Mouse (Mus musculus): Measurements from ENCODE around the gene Tmem119. TPM values are rescaled to one million over a fixed set of nuclear protein-coding genes. Genes with fewer than 3 reads are reported as not detected.

Tmem119 gene
- polyA plus RNA-seq, 1 experiment from 2014 or later, result 4.5 TPM

DNA sequence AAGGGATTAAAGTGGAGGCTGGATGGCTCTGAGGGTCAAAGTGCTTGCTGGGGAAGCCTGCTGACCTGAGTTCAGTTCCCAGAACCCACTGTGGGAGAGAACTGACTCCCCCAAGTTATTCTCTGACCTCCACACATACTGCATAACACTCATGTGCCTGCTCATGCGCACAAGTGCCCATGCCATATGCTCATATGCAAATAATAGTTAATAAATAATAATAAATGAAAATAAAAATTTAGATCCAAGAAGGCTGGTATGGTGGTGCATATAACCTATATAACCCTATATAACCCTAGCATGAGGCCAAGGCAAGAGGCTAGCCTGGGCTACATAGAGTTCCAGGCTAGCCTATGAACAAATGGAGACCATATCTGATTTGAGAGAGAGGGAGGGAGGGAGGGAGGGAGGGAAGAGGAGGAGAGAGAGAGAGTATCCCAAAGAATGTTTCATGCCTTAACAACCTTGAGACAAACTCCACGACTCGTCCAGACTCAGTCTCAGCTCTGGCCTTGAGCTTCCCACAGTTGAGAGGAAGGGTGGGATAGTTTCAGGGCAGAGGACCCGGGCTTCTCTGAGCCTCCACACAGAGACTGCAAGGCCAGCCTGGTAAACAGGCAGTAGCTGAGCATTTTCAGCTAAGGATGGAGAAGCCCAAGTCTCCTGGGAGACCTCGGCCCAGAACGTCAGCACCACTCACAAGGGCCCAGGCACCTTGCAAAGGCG is 29.4 kb upstream of the Tmem119 start:
- Histone ChIP-seq H3K36me3 (ENCODE audit: control insufficient read depth, insufficient read depth) (no peaks in the 10 kb centered on the region), H3K27me3 (ENCODE audit: control insufficient read depth, insufficient read depth, low read depth, low read length) (no peaks in the 10 kb centered on the region), H3K4me3 (ENCODE audit: low read depth, low read length) (peak overlapping the region; percentile 39), H3K9me3 (replicated peaks; ENCODE audit: control insufficient read depth, low read length) (no peaks in the 10 kb centered on the region), H3K4me2 (ENCODE audit: low read depth, low read length) (peak overlapping the region; percentile 19), H3K4me1 (ENCODE audit: control insufficient read depth, low read depth, low read length) (peaks cover 13% of the 10 kb centered on the region), H3K9ac (ENCODE audit: low read depth, low read length) (peak overlapping the region; percentile 35; the same call in 1 of the 2 replicates), H3K27ac (ENCODE audit: low read length) (peak overlapping the region; percentile 36)
- 31% methylated on average over 7 of the region's 7 CpGs for WGBS (ENCODE audit: insufficient replicate concordance)
- ATAC-seq (ENCODE audit: low read depth), result no peak

DNA sequence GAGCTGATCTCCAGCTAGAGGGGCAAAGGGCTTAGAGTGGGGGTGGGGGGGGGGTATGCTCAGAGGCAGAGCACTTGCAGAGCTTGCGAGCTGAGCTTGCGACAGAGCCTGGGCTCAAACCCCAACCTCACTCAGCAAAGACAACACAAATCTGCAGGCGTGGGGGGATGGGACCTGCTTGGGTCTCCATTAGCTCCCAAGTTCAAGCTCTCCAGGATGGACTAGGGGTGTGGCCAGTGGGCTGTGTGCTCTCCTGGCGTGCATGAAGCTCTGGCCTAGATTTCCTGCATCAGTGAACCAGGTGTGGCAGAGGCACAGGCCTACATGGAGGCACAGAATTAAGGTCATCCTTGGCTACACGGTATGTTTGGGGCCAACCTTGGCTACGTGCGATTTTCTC is 28.2 kb upstream of the Tmem119 start:
- peak overlapping the region; percentile 39 for H3K27ac ChIP-seq (ENCODE audit: low read length)
- WGBS (ENCODE audit: insufficient replicate concordance), result 49% methylated on average over 7 of the region's 7 CpGs

DNA sequence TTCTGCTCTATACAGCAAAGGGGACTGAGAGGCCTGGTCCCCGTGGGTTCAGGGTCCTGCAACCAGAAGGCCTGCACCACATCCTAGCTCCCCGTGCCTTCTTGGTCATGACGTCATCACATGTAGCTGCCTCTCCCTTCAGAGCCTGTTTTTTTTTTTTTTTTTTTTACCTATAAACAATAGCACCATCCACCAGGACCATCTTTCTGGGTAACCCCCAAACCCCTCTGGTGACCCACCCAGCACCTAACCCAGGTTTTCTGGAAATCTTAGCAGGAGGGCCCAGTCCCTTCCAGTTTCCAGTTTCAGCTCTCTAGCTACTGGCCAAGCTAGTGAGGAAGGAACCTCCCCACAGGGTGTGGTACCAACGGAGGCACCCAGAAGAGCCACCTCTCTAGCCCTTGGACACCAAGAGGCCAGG is 27.7 kb upstream of the Tmem119 start:
- WGBS (ENCODE audit: insufficient replicate concordance), result 32% methylated on average over 4 of the region's 4 CpGs
- Histone ChIP-seq H3K4me2 (ENCODE audit: low read depth, low read length) (0 out of 2 replicates have a peak overlapping the region, but pooled peaks have one; percentile 7), H3K27me3 (ENCODE audit: control insufficient read depth, insufficient read depth, low read depth, low read length) (no peaks in the 10 kb centered on the region), H3K4me3 (ENCODE audit: low read depth, low read length) (no peak overlapping the region), H3K9ac (ENCODE audit: low read depth, low read length) (no peak overlapping the region), H3K9me3 (replicated peaks; ENCODE audit: control insufficient read depth, low read length) (no peaks in the 10 kb centered on the region), H3K4me1 (ENCODE audit: control insufficient read depth, low read depth, low read length) (peaks cover 13% of the 10 kb centered on the region), H3K27ac (ENCODE audit: low read length) (peak overlapping the region; percentile 39), H3K36me3 (ENCODE audit: control insufficient read depth, insufficient read depth) (no peaks in the 10 kb centered on the region)
- no peak for ATAC-seq (ENCODE audit: low read depth)

More for the DNA sequence above, 28.2 kb upstream of the Tmem119 start:
- peaks cover 13% of the 10 kb centered on the region for H3K4me1 ChIP-seq (ENCODE audit: control insufficient read depth, low read depth, low read length)
- H3K9ac ChIP-seq (ENCODE audit: low read depth, low read length), result no peak overlapping the region
- H3K36me3 ChIP-seq (ENCODE audit: control insufficient read depth, insufficient read depth), result no peaks in the 10 kb centered on the region
- no peaks in the 10 kb centered on the region for H3K9me3 ChIP-seq (replicated peaks; ENCODE audit: control insufficient read depth, low read length)
- ATAC-seq (ENCODE audit: low read depth), result 0 out of 2 replicates have a peak, but pooled peaks have one; percentile 8
- no peak overlapping the region for H3K4me3 ChIP-seq (ENCODE audit: low read depth, low read length)
- 0 out of 2 replicates have a peak overlapping the region, but pooled peaks have one; percentile 7 for H3K4me2 ChIP-seq (ENCODE audit: low read depth, low read length)
- H3K27me3 ChIP-seq (ENCODE audit: control insufficient read depth, insufficient read depth, low read depth, low read length), result no peaks in the 10 kb centered on the region

DNA sequence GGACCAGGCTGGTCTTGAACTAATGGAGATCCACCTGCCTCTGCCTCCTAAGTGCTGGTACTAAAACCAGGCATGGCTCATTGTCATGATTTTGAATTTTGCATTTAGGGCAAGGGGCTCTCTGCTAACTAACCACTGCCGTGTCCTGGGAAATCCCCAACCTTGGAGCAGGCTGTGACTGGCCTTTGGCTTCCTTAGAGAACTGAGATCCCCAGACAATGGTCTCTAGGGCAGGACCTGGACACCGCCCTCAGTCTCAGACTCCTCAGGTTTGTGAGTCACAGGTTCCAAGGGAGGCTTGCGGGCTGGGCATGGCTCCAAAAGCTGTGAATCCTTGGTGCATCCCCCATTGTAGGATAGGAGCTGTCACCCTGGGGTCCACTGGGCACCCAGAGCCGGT is 26.3 kb upstream of the Tmem119 start:
- ATAC-seq (ENCODE audit: low read depth), result no peak
- 74% methylated on average over 4 of the region's 4 CpGs for WGBS (ENCODE audit: insufficient replicate concordance)
- Histone ChIP-seq H3K4me2 (ENCODE audit: low read depth, low read length) (no peak overlapping the region), H3K27me3 (ENCODE audit: control insufficient read depth, insufficient read depth, low read depth, low read length) (no peaks in the 10 kb centered on the region), H3K4me1 (ENCODE audit: control insufficient read depth, low read depth, low read length) (peaks cover 13% of the 10 kb centered on the region), H3K27ac (ENCODE audit: low read length) (no peak overlapping the region), H3K9me3 (replicated peaks; ENCODE audit: control insufficient read depth, low read length) (no peaks in the 10 kb centered on the region), H3K4me3 (ENCODE audit: low read depth, low read length) (no peak overlapping the region), H3K36me3 (ENCODE audit: control insufficient read depth, insufficient read depth) (no peaks in the 10 kb centered on the region), H3K9ac (ENCODE audit: low read depth, low read length) (no peak overlapping the region)

DNA sequence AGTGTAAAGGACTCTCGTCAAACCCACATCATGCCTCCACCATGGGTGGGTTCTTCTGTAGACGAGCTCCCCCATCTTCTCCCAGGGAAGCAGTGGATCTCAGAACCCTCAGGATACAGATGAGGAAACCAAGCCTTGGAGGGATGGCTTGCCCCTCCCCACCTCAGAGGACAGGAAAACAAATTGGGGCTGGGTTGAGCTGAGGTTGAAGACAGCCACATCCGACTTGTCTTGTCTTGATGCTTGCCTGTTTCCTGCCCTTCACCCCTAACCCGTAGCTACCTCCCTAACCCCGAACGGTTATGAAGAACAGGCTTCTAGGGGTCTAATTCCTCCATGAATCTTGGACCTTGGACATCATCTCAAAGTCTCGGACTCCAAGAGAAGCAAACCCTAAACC is 25.2 kb upstream of the Tmem119 start:
- WGBS (ENCODE audit: insufficient replicate concordance), result 30% methylated on average over 7 of the region's 7 CpGs
- peaks cover 11% of the 10 kb centered on the region for H3K4me1 ChIP-seq (ENCODE audit: control insufficient read depth, low read depth, low read length)
- H3K9ac ChIP-seq (ENCODE audit: low read depth, low read length), result no peak overlapping the region
- H3K9me3 ChIP-seq (replicated peaks; ENCODE audit: control insufficient read depth, low read length), result no peaks in the 10 kb centered on the region
- H3K27ac ChIP-seq (ENCODE audit: low read length), result no peak overlapping the region
- no peak overlapping the region for H3K4me3 ChIP-seq (ENCODE audit: low read depth, low read length)
- no peak overlapping the region for H3K4me2 ChIP-seq (ENCODE audit: low read depth, low read length)
- no peaks in the 10 kb centered on the region for H3K27me3 ChIP-seq (ENCODE audit: control insufficient read depth, insufficient read depth, low read depth, low read length)
- H3K36me3 ChIP-seq (ENCODE audit: control insufficient read depth, insufficient read depth), result no peaks in the 10 kb centered on the region
- no peak for ATAC-seq (ENCODE audit: low read depth)

DNA sequence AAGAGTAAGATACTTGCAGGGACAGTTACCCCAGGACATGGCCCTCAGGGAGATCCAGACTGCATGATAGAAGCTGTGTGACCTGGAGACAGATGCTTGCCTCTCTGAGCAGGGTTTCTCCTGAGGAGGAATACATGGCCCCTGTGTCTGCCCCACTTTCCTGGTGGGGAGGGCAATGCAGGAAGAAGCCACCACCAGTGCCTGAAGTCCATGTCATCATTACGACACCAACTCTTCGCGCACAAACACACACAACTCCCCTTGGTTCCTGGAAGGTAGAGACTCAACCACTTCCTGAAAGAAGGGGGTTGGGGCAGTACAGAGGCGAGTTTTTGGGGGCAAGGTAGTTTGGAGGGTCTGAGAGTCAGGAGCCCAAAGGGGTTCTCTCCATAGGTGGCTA is 23.9 kb upstream of the Tmem119 start:
- Histone ChIP-seq H3K27me3 (ENCODE audit: control insufficient read depth, insufficient read depth, low read depth, low read length) (no peaks in the 10 kb centered on the region), H3K9ac (ENCODE audit: low read depth, low read length) (no peak overlapping the region), H3K36me3 (ENCODE audit: control insufficient read depth, insufficient read depth) (no peaks in the 10 kb centered on the region), H3K9me3 (replicated peaks; ENCODE audit: control insufficient read depth, low read length) (no peaks in the 10 kb centered on the region), H3K27ac (ENCODE audit: low read length) (no peak overlapping the region), H3K4me1 (ENCODE audit: control insufficient read depth, low read depth, low read length) (peaks cover 6% of the 10 kb centered on the region), H3K4me3 (ENCODE audit: low read depth, low read length) (no peak overlapping the region), H3K4me2 (ENCODE audit: low read depth, low read length) (no peak overlapping the region)
- WGBS (ENCODE audit: insufficient replicate concordance), result 41% methylated on average over 4 of the region's 4 CpGs
- ATAC-seq (ENCODE audit: low read depth), result no peak

DNA sequence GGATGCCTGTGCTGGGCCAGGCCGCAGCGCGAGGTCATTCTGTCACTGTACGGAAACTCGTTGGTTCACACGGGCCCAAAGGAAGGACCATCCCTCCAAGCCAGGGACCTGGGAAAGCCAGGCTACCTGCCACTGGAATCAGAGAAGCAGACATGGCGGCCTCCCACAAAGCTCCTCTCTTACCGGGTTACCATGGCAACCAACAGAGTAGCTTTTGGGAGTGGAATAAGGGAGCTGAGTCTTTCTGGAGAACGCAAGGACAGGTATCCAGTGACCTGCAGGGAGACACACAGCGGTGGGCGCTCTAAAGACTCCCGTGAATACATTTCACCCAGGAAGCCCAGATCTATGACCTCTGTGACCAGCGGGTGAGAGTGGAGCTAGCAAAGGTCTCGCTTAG is 18.3 kb upstream of the Tmem119 start:
- peaks cover 3% of the 10 kb centered on the region for H3K4me1 ChIP-seq (ENCODE audit: control insufficient read depth, low read depth, low read length)
- H3K9me3 ChIP-seq (replicated peaks; ENCODE audit: control insufficient read depth, low read length), result no peaks in the 10 kb centered on the region
- H3K27me3 ChIP-seq (ENCODE audit: control insufficient read depth, insufficient read depth, low read depth, low read length), result peaks cover 4% of the 10 kb centered on the region; the same call in 1 of the 2 replicates
- H3K27ac ChIP-seq (ENCODE audit: low read length), result no peak overlapping the region
- H3K36me3 ChIP-seq (ENCODE audit: control insufficient read depth, insufficient read depth), result no peaks in the 10 kb centered on the region
- no peak overlapping the region for H3K4me3 ChIP-seq (ENCODE audit: low read depth, low read length)
- ATAC-seq (ENCODE audit: low read depth), result no peak
- WGBS (ENCODE audit: insufficient replicate concordance), result 77% methylated on average over 14 of the region's 14 CpGs
- H3K4me2 ChIP-seq (ENCODE audit: low read depth, low read length), result no peak overlapping the region
- H3K9ac ChIP-seq (ENCODE audit: low read depth, low read length), result no peak overlapping the region

DNA sequence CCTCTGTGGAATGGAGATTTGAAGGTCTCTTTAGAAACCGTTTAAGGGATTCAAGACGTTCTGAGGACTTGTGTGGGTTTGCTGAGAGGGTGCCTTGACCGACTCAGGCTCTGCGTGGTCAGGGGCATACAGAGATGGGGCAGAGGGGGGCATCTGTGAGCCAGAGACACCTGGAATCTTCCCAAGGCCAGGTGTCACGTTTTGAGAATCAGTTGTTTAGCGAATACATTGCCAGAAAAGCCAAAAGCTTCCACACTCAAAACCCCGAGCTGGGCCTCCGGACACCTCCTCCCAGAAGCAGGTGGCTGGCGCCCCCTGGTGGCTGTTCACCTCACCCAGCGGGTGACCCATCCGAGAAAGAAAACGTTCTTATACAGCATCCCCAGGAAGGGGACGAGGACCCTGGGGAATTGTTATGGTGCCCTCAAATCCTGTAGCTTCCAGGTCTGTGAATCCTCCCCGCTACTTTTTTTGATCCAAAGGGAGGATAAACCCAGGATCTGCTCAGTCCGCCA is 15.4 kb upstream of the Tmem119 start:
- Histone ChIP-seq H3K27me3 (ENCODE audit: control insufficient read depth, insufficient read depth, low read depth, low read length) (peaks cover 4% of the 10 kb centered on the region; the same call in 1 of the 2 replicates), H3K4me2 (ENCODE audit: low read depth, low read length) (no peak overlapping the region), H3K36me3 (ENCODE audit: control insufficient read depth, insufficient read depth) (no peaks in the 10 kb centered on the region), H3K4me1 (ENCODE audit: control insufficient read depth, low read depth, low read length) (peaks cover 3% of the 10 kb centered on the region), H3K9ac (ENCODE audit: low read depth, low read length) (no peak overlapping the region), H3K4me3 (ENCODE audit: low read depth, low read length) (no peak overlapping the region), H3K9me3 (replicated peaks; ENCODE audit: control insufficient read depth, low read length) (peaks cover 3% of the 10 kb centered on the region), H3K27ac (ENCODE audit: low read length) (no peak overlapping the region)
- 10% methylated on average over 15 of the region's 15 CpGs for WGBS (ENCODE audit: insufficient replicate concordance)
- peak; percentile 47; the same call in 1 of the 2 replicates for ATAC-seq (ENCODE audit: low read depth)

DNA sequence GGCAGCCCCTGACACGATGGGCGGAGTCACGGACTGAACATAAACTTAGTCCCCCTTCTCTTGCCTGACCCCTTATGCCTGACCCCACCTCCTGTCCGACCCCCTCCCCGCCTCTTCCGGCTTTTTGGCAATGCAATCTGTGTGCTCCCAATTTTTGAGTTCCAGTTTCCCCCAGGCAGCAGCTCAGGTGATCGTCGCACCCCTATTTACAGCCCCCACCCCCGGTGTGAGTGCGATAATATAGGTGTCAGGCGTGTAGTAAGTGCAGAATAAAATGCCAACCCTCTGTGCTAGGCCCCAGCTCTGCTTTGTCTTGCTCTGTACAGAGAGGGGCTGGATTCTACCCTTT is 14.7 kb upstream of the Tmem119 start:
- H3K27me3 ChIP-seq (ENCODE audit: control insufficient read depth, insufficient read depth, low read depth, low read length), result peaks cover 4% of the 10 kb centered on the region; the same call in 1 of the 2 replicates
- H3K4me1 ChIP-seq (ENCODE audit: control insufficient read depth, low read depth, low read length), result peaks cover 3% of the 10 kb centered on the region
- ATAC-seq (ENCODE audit: low read depth), result no peak
- no peaks in the 10 kb centered on the region for H3K36me3 ChIP-seq (ENCODE audit: control insufficient read depth, insufficient read depth)
- H3K9me3 ChIP-seq (replicated peaks; ENCODE audit: control insufficient read depth, low read length), result peaks cover 3% of the 10 kb centered on the region
- H3K4me3 ChIP-seq (ENCODE audit: low read depth, low read length), result no peak overlapping the region
- no peak overlapping the region for H3K27ac ChIP-seq (ENCODE audit: low read length)
- 52% methylated on average over 11 of the region's 11 CpGs for WGBS (ENCODE audit: insufficient replicate concordance)
- no peak overlapping the region for H3K4me2 ChIP-seq (ENCODE audit: low read depth, low read length)
- no peak overlapping the region for H3K9ac ChIP-seq (ENCODE audit: low read depth, low read length)

Measured in liver, embryonic 16.5 days (tissue).